Mouse (Mus musculus) mouse embryonic stem cell (cell line): ENCODE data around the gene Mgmt.

Experiments
- in situ Hi-C, 2 experiments: fragments of 300-500 bp; cut with MboI; formaldehyde crosslinking; loops; 1 replicate in 1 of 2; 3 replicates in 1 of 2; pipeline ENCODE4 v1.14.3; 2019 to 2020; ENCODE audit warnings: low sequenced_read_pairs in 2 of 2, low pct_unique_long_range_greater_than_20kb in 1 of 2, mixed read lengths in 1 of 2; ENCODE audit not compliant: unreplicated experiment in 1 of 2

Gene Mgmt

DNA sequence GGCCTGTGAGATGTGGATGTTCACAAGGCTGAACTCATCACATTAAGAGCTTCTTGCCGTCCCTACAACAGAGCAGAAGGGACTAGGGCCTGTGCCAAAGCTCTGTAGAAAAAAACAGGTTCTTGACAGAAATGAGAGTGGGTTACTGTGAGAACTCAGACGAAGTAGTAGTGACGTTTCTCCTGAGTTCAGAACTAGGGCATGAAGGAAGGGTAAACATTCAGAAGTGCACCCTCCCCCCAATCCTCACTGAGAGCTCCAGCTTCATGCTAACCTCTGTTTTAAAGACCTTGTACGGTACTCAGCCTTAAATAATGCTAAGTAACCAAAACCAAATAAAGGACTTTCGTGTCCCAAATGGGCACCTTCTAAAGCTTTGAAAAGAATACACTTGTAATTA is 143.5 kb downstream of the Mgmt start:
- in situ Hi-C loops, result no loop called here

DNA sequence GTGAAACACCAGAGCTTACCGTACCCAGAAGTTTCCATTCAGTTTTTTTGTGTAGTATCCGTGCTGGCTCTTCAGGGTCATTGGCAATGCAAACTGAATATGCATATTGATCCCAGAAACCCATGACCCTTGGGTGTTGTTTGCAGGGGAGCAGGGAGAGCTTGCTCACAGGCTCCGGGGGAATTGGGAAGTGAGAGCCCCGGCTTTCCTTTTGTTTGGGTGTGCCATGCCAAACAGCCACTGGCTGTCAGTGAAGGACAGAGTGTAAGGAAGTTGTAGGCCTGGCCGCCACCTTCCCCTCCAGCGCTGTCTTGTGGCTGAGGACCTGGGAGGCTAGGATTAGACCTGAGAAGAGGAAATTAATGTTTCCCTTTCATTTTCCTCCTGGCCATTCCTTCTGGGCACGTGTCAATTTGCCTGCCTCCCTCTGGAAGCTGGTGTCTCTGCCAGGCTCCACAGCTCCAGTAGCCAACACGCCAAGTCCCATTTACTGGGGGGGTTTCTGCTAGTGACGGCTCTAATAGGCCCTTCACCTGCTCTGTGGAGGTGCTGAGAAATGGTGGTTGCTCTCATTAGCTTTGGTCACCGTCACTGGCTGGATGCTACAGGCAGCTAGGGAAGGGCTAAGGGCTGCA is 144.0 kb downstream of the Mgmt start:
- in situ Hi-C loops, result no loop called here

DNA sequence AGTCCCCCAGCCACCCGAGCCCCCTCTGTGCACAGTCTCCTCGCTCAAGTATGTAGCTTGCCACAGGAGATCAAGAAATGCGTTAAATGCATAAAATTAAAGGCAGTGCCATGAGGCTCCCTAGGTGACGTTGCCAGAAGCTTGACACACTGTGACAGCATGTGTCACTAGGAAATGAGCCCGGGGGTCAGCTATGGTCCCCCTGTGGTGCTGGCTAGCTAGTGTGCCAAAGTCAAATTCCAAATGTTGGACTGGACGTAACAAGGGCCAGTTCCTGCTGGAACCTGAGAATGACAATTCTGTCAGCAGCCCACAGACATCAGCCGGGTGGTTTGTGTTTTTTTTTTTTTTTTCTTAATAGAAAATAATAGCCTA is 144.5 kb downstream of the Mgmt start:
- in situ Hi-C loops, result no loop called here

DNA sequence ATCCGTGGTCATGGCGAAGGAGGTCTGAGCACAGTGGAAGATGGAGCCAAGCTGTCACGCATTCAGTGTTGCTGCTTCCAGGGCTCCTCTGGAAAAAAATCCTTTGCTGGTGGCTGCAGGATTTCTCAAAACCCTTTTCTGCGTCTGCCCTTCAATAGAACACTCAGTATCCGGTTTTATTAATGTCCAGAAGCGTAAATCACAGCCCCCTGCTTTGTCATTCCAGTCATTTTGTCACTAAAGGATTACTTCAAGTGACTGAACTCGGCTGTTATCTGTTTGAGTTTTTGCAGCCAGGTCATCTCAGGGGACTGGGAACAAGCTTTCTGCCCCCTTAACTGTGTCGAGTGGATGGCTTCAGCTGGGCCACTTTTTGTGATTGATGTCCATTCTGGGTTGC is 146.2 kb downstream of the Mgmt start:
- in situ Hi-C loops, result no loop called here

DNA sequence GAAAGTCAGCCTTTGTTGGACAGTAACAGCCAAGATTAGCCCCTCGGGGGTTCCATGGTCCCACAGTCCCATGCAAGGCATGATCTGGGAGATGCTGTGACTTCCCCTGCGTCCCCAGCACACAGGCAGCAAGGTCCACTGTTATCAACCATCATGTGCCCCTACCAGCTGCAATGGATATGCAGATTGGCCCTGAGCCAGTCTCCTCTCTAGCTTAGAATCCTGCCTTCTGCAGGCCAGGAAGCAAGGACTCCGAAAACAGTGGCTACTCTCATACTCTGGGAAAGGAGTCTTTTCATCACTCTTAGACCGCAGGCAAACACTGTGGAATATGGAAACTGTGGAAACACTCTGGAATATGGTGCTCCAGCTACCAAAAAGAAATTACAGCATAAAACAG is 152.5 kb downstream of the Mgmt start:
- in situ Hi-C loops, result no loop called here

DNA sequence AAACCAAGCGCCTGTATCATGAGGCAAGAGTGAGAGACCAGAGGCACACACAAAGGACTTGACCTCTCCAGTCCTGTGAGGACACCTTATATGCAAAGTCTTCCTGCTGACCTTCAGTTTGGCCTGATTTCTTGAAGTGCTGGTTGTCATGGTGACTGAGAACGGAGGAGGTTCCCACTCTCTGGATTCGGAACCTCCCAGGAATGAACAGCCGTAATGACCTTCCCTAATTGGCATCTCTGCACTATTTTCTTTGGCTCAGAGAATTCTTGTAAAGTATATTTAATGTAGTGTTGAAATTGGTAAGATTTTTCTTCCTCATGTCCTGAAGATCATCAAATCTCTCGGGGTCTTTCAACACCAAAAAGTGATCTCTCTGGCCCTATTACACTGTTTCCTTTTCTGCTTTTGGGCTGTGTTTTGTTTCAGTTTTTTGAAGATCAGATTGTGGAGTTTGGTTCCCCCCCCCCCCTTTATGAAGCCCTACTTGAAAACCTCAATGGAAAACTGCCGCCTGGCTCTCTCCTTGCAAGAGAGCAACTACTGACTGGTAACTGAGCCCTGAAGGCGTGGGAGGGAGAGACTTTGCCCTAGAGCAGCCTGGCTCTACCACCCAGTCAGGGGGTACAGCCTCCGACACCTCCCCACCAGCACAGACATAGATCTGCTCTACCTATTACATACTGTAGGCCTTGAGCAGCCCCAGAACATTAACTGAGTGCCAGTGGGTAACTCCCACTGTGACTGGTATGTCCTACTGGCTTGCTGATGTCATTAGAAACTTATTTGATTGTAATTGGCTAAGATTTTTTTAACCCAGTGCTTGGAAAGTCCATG is 153.9 kb downstream of the Mgmt start:
- in situ Hi-C loops, result no loop called here

DNA sequence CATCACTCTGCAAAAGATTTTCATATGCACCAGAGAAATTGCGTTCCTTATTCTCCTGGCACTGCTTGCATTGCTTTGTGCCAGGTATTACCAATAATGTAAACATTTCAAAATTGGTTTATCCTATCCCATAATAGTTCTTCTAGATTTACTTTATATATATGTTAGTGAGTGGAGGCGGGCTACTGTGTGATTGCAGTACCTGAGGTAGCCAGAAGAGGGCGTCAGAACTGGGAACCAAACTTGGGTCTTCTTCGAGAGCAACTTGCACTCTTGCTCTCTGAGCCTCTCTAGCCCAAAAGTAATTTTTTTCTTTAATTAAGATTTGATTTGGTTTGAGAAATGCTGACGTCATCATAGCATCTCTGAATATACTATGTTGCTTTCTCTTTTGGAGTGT is 159.9 kb downstream of the Mgmt start:
- in situ Hi-C loops, result no loop called here

DNA sequence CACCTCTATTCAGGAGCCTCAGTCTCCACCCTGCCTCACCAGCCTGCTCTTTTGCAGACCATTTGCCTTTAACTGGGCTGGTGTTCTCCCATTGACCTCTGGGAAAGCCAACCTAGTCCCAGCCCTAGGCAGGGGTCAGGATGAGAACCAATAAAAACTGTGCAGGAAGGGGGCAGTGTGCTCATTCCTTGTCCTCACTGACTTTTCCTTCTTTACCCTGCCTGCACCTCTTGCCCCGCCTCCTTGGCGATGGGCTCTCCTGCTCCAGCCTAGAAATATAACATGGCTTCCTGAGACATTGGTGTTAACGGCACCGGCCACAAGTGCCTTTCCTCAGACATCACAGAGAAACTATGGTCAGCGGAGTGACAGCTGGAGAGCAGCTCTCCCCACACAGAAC is 161.7 kb downstream of the Mgmt start:
- in situ Hi-C loops, result no loop called here

DNA sequence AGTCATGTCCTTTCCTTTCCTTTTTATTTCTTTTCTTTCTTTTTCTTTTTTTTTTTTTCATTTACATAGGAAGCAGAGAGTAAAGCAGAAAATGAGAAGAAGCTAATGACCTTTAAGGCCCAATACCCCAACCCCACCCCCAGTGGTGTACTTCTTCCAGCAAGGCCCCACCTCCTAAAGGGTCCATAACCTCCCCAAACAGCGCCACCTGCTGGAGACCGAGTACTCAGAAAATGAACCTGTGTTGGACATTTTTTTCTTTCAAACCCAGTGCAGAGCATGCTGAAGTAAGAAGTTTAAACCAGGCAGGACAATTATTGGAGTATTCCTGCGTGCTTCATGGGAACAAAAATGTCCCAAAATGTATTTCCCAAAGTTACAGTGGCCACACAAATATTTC is 166.1 kb downstream of the Mgmt start:
- in situ Hi-C loops, result no loop called here

DNA sequence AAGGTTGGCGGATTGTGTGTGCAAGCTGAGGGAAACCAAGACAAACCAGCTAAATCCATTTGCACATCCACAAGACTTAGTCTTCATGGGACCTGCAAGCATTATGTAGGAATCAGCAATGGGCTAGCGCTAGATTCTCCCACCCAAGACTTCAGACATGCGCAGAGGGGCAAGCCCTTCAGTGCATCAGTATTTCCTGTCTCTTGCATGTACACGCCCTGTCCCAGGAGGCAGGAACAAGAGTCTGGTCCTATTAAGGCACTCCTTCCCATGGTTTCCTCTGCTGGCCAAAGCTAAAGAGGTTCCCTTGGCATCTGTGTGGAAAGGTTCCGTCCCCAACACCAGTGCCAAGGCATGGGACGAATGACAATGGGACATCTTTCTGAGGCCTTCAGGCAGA is 166.7 kb downstream of the Mgmt start:
- in situ Hi-C loops, result no loop called here

DNA sequence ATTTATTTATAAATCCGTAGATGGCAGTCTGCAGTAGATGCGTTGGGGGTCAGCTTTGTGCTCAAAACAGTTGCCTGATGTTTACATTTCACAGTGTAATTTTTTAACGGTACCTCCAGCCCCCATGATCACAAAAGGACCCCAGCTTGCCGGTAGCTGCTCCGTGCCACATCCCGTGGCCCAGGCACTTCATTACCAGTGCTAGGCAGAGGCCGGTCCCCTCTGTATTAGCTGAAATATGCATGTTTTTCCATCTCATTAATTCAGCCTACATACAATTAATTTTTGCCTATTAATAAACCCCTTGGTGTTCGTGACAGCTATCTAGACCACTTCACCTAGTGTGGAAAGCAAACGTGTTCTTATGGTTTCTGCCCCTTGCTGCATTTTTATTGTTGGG is 169.8 kb downstream of the Mgmt start:
- in situ Hi-C loops, result no loop called here

DNA sequence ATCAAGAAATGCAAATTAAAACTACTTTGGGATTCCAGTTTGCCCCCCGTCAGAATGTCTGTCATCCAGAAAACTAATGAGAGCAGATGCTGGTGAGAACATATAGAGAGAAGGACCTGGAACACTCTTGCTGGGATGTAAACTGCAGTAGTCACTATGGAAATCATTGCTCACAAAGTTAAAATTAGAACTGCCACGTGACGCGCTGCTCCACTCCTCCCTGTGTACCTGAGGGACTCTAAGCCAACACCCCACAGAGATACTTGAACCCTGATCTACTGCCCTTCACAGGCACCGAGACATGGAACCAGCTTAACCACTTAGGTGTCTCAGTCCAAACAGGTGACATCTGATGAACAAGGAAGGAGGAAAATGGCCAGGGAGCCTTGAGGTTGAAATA is 171.0 kb downstream of the Mgmt start:
- in situ Hi-C loops, result no loop called here

DNA sequence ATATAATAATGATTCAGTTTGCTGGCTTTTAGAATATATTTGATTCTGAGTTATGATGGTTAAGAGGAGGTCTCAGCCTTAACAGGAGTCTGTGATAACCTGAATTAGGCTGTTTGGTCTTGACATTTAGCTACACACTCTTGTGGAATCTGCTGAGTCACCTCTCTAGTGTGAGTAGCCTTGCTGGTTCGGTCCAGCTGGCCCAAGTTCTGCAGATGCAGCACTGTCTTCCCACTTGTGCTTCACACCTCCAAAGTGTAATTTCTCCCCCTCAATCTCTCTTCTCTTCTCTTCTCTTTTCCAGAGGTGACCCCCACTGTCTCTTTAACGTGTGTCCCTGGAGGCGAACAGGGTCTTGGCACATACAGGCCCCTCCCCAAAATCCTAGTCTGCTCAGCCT is 171.8 kb downstream of the Mgmt start:
- in situ Hi-C loops, result no loop called here

DNA sequence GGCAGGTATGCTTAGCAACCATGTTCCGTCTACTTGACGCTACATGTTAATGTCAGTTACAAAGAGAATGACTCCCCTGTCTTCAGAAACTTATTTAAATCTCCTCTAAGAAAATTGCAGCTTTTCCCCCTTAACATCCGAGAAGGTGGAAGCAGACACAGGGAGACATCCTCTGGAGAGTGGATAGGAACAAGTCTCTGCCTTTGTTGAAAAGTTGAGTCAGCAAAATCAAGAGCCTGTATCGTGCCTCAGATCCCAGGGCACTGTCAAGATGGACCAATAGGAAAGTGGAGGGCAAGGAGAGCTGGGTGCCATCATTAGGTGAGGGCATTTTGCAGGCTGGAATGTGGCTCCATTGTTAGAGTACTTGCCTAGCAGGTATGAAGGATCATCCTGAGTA is 172.6 kb downstream of the Mgmt start:
- in situ Hi-C loops, result no loop called here

DNA sequence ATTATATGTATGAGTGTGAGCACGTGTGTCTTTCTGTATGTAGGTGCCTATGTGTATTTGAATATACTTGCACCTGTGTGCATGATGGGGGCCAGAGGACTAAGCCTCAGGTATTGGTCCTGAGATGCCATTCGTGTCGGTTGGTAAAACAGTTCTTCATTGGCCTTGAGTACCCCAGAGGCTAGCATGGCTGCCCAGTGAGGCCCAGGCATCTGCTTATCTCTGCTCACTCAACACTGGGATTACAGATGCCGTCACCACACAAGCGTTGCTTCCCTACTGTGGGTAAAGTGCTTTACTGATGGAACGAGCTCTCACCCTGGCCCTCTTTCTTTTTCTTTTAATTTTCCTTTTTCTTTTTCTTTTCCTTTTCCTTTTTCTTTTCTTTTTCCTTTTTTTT is 173.3 kb downstream of the Mgmt start:
- in situ Hi-C loops, result no loop called here

DNA sequence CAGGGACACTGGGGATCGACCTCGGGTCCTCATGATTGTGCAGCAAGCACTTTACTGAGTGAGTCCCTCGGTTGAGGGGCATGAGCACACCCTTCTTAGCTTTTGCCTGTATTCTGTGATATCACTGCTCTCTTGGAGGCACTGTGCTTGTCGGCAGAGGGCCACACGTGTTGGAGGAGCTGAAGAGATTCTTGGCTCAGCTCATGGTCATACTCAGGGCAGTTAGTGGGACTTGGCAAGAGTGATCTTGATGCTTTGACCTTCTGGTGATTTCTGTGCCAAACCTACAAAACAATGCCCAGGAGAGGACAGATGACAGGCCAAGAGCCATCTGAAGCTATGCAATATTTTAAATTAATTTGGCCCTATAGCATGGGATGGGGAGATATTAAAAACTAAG is 174.4 kb downstream of the Mgmt start:
- in situ Hi-C loops, result no loop called here

DNA sequence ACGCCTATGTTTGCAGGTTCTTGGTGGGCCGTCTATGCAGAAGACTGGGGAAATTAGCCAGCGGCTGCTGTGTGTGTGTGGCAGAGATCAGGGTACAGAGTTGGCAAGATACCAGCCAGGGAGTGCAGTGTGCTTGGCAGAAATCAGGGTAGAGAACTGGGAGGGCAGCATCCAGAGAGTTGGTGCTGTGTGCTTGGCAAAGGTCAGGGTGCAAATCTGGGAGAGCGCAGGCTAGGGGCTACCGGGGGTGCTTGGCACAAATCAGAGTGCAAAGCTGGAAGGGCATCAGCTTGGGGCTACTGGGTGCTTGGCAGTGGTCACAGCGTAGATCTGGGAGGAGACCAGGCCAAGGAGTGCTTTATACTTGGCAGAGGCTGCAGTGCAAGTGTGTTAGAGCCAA is 175.4 kb downstream of the Mgmt start:
- in situ Hi-C loops, result no loop called here

DNA sequence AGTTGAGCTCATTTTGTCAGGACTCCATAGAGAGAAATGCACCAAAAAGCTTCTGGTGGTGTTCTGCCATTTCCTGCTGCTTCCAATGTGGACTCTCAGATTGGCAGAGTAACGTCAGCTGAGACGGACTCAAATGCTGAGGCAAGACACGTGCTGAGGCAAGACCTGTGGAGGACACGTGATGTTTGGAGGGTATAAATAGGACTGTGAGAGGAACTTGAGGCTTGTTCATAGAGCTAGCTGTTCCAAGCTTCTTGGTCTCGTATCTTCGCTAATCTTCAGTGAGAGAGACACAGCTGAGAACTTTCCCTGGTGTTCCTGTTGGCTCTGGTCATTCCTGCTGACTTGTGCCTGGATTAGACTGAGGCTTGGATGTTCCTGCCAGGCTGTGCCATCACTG is 176.9 kb downstream of the Mgmt start:
- in situ Hi-C loops, result no loop called here

DNA sequence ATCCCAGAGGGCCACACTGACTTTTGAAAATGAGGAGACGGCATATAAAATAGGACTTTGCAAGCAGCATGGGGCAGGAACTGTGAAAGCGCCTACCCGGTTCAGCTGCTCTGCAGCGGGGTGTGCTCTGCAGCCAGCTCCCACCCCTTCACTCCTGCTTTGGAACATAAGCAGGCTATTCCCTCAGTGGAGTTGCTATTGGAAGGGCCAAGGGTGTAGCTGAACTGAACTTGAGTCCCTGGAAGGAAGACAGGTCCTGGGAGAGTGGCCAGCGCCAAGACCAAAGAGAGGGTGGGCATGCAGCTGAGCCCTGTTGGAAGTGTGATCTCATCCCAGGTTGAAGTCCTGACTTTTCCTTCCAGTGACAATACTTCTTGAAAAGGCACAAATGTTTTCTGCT is 179.5 kb downstream of the Mgmt start:
- in situ Hi-C loops, result no loop called here

DNA sequence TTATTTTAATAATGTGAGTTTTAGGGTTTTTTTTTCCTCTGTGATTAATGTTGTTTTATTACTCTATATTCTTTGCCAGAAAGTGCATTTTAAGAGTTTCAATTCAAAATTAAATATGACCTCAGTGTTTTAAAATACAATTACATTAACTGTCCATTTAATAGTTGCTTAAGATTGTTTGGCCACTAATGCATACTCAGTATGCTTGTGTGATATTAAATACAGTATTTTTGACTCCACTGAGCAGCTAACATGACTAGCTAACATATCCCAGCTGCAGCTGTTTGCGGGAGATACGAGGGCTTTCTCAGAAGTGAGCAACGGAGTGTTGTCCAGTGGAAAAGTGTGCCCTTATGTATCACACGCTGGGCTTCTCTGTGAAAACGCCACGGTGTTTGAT is 179.9 kb downstream of the Mgmt start:
- in situ Hi-C loops, result no loop called here
